Comparison of ENCODE assay signal across 17 mouse cellular contexts in genomic region chr7:34915555-34915954, GRCm38 (mm10). TPM values are rescaled to one million over a fixed set of nuclear protein-coding genes. Genes with fewer than 3 reads are reported as not detected.
A peak's percentile ranks its signal among the peaks of the same experiment; 100 is the strongest.
DNase-seq lines count a peak whose midpoint lies in the region; ATAC-seq and TF ChIP-seq lines count a peak whose summit lies in the region.
"Had no signal": no experiment of that assay in that cellular context is flagged by ENCODE, and none has a peak within 500 bp of the region (broad histone marks: within the 10 kb centered on the region; RNA-seq: fewer than 3 reads in every experiment).

No protein-coding gene starts in this region.

- H3K27ac ChIP-seq in kidney, embryonic 15.5 days: no peak overlapping the region
- no peak overlapping the region for H3K27ac ChIP-seq in kidney, embryonic 14.5 days (ENCODE audit: low read depth, low read length)
- H3K27ac ChIP-seq in thymus, adult 2 months (ENCODE audit: control insufficient read depth, insufficient read depth, low read length): no peak overlapping the region
- H3K27ac ChIP-seq: embryonic facial prominence, embryonic 13.5 days; forebrain, embryonic 12.5 days; hindbrain, embryonic 10.5 days had no signal

- peak; percentile 59 for DNase-seq in kidney, adult 11 months
- DNase-seq in kidney, adult 9 months: peak; percentile 79
- peak; percentile 54 to 65 for DNase-seq in kidney, postnatal 25 days
- DNase-seq in right cerebral cortex, postnatal 10 days (ENCODE audit: low spot score in 2 of 2): no peak
- no peak for DNase-seq in thymus, adult 2 months
- DNase-seq: adrenal gland, postnatal 10 days; cerebellum, adult 11 months; cerebellum, adult 8-10 months; cerebellum, postnatal 14 days; gastrocnemius, postnatal 10 days had no signal

- H3K36me3 ChIP-seq in kidney, embryonic 15.5 days: no peaks in the 10 kb centered on the region
- no peaks in the 10 kb centered on the region for H3K36me3 ChIP-seq in kidney, embryonic 14.5 days (ENCODE audit: control insufficient read depth, insufficient read depth, low read length)
- H3K36me3 ChIP-seq in thymus, adult 2 months (ENCODE audit: control insufficient read depth, insufficient read depth, low read length): no peaks in the 10 kb centered on the region
- H3K36me3 ChIP-seq: embryonic facial prominence, embryonic 13.5 days; forebrain, embryonic 12.5 days; heart, embryonic 12.5 days; hindbrain, embryonic 10.5 days had no signal

- no peak overlapping the region for H3K4me2 ChIP-seq in kidney, embryonic 15.5 days
- no peak overlapping the region for H3K4me2 ChIP-seq in kidney, embryonic 14.5 days (replicated peaks; ENCODE audit: low read depth, low read length)
- H3K4me2 ChIP-seq: embryonic facial prominence, embryonic 13.5 days; forebrain, embryonic 12.5 days; heart, embryonic 12.5 days had no signal

- no peaks in the 10 kb centered on the region for H3K27me3 ChIP-seq in kidney, embryonic 15.5 days
- H3K27me3 ChIP-seq in kidney, embryonic 14.5 days (ENCODE audit: control insufficient read depth, insufficient read depth, low read length): no peaks in the 10 kb centered on the region
- no peaks in the 10 kb centered on the region for H3K27me3 ChIP-seq in thymus, adult 2 months (ENCODE audit: control insufficient read depth, insufficient read depth, low read length)
- H3K27me3 ChIP-seq: heart, embryonic 12.5 days had no signal

- H3K4me1 ChIP-seq in kidney, embryonic 15.5 days: peaks cover 62% of the 10 kb centered on the region
- peaks cover 18% of the 10 kb centered on the region for H3K4me1 ChIP-seq in kidney, embryonic 14.5 days (ENCODE audit: control insufficient read depth, insufficient read depth, low read length)
- peaks cover 28% of the 10 kb centered on the region for H3K4me1 ChIP-seq in thymus, adult 2 months (replicated peaks; ENCODE audit: control insufficient read depth, insufficient read depth, low read length)

- no peak for TF ChIP-seq CTCF in thymus, adult 2 months (IDR thresholded peaks at IDR 0.05; ENCODE audit: borderline replicate concordance, control insufficient read depth, extremely low read depth, insufficient read depth, low read length, poor library complexity)

- H3K9ac ChIP-seq in kidney, embryonic 15.5 days: no peak overlapping the region
- H3K9ac ChIP-seq in kidney, embryonic 14.5 days (ENCODE audit: low read depth, low read length): no peak overlapping the region
- H3K9ac ChIP-seq: embryonic facial prominence, embryonic 13.5 days; forebrain, embryonic 12.5 days; heart, embryonic 12.5 days had no signal

- H3K9me3 ChIP-seq in kidney, embryonic 15.5 days (replicated peaks): no peaks in the 10 kb centered on the region
- H3K9me3 ChIP-seq in kidney, embryonic 14.5 days (ENCODE audit: control insufficient read depth, low read length): no peaks in the 10 kb centered on the region
- H3K9me3 ChIP-seq: embryonic facial prominence, embryonic 13.5 days; forebrain, embryonic 12.5 days; heart, embryonic 12.5 days had no signal

- WGBS in kidney, embryonic 15.5 days: 85% methylated on average over 3 of the region's 5 CpGs
- WGBS in kidney, embryonic 14.5 days: 91% methylated on average over 5 of the region's 5 CpGs
- WGBS in thymus, adult 2 months: 94% methylated on average over 5 of the region's 5 CpGs

- no peak for TF ChIP-seq POLR2A in thymus, adult 2 months (IDR thresholded peaks at IDR 0.05; ENCODE audit: control insufficient read depth, extremely low read depth, insufficient read depth, low read length, poor library complexity)

- no peak for ATAC-seq in kidney, embryonic 15.5 days (replicated peaks; ENCODE audit: low FRiP score)
- ATAC-seq in kidney, embryonic 14.5 days (ENCODE audit: low FRiP score, low TSS enrichment): no peak
- ATAC-seq: forebrain, embryonic 16.5 days had no signal

- H3K4me3 ChIP-seq in kidney, embryonic 15.5 days (replicated peaks): no peak overlapping the region
- H3K4me3 ChIP-seq in kidney, embryonic 14.5 days (ENCODE audit: low read length): no peak overlapping the region
- no peak overlapping the region for H3K4me3 ChIP-seq in thymus, adult 2 months (ENCODE audit: control insufficient read depth, insufficient read depth, low read length)
- H3K4me3 ChIP-seq: embryonic facial prominence, embryonic 13.5 days; forebrain, embryonic 12.5 days; heart, embryonic 12.5 days; hindbrain, embryonic 10.5 days had no signal

RNA-seq across cellular contexts. Expression of gene Pepd, which starts 3.4 kb away (rescaled TPM):
- polyA plus RNA-seq in kidney, embryonic 15.5 days (2015; fragmentation: Nextera tagmentation; extraction: Ambion mirVana): 115 and 117 TPM in 2 replicates
- polyA plus RNA-seq in kidney, embryonic 14.5 days (2014; fragmentation: Nextera tagmentation; extraction: Ambion mirVana): 109 and 122 TPM in 2 replicates
- polyA plus RNA-seq in thymus, adult 2 months (2012; rRNA removed): 77.0 and 87.6 TPM in 2 replicates

Comparison
In these comparisons a context has a peak if more than half of its experiments do, and no peak if none do; other contexts are left out.
1. DNase-seq: peak in kidney, adult 11 months (single experiment), kidney, adult 9 months (single experiment) and kidney, postnatal 25 days (2 of 2); none in right cerebral cortex, postnatal 10 days (0 of 2) and thymus, adult 2 months (single experiment).